Mouse (Mus musculus): ENCODE measurements around the gene Plekho1.
"Not testable (repeated sequence)": the region's sequence is repeated elsewhere in the genome, so short reads cannot be mapped to it uniquely, and the experiment has no call there.

Plekho1 gene

GRCm38 (mm10) chr3:95980276-95980970 is 15.4 kb downstream of the Plekho1 start:
- in situ Hi-C loops (cut with MseI, MboI) = no loop called here

- in situ Hi-C loops (cut with MseI, MboI) = no loop called here
These were observed 17.5 kb downstream of the Plekho1 start for GRCm38 (mm10) chr3:95978265-95978664.

- in situ Hi-C loops (cut with MseI, MboI) = not testable (repeated sequence)
These were observed 18.2 kb downstream of the Plekho1 start for GRCm38 (mm10) chr3:95977587-95977986.

GRCm38 (mm10) chr3:95977079-95977478 is 18.7 kb downstream of the Plekho1 start:
- in situ Hi-C loops (cut with MseI, MboI) = no loop called here

GRCm38 (mm10) chr3:95972873-95973634 is 22.7 kb downstream of the Plekho1 start:
- in situ Hi-C loops (cut with MseI, MboI) = no loop called here

GRCm38 (mm10) chr3:95972251-95972872 is 23.4 kb downstream of the Plekho1 start:
- in situ Hi-C loops (cut with MseI, MboI) = no loop called here

GRCm38 (mm10) chr3:95970661-95971060 is 25.1 kb downstream of the Plekho1 start:
- in situ Hi-C loops (cut with MseI, MboI) = not testable (repeated sequence)

GRCm38 (mm10) chr3:95969277-95969676 is 26.5 kb downstream of the Plekho1 start:
- in situ Hi-C loops (cut with MseI, MboI) = loop anchor here in 1 of 2 experiments (5.0 kb wide), 1 partner anchor 83 kb away; no protein-coding TSS in a partner anchor

- in situ Hi-C loops (cut with MseI, MboI) = loop anchor here in 1 of 2 experiments (5.0 kb wide), 1 partner anchor 87 kb away; no protein-coding TSS in a partner anchor
These were observed 30.0 kb downstream of the Plekho1 start for GRCm38 (mm10) chr3:95965518-95966451.

GRCm38 (mm10) chr3:95963681-95964080 is 32.1 kb downstream of the Plekho1 start:
- in situ Hi-C loops (cut with MseI, MboI) = loop anchor here in 1 of 2 experiments (5.0 kb wide), 1 partner anchor 89 kb away; no protein-coding TSS in a partner anchor

GRCm38 (mm10) chr3:95963230-95963629 is 32.6 kb downstream of the Plekho1 start:
- in situ Hi-C loops (cut with MseI, MboI) = loop anchor here in 1 of 2 experiments (5.0 kb wide), 1 partner anchor 89 kb away; no protein-coding TSS in a partner anchor

GRCm38 (mm10) chr3:95962182-95962581 is 33.6 kb downstream of the Plekho1 start:
- in situ Hi-C loops (cut with MseI, MboI) = loop anchor here in 1 of 2 experiments (5.0 kb wide), 1 partner anchor 90 kb away; no protein-coding TSS in a partner anchor

GRCm38 (mm10) chr3:95959807-95960206 is 36.0 kb downstream of the Plekho1 start:
- in situ Hi-C loops (cut with MseI, MboI) = loop anchor here in 1 of 2 experiments (5.0 kb wide), 1 partner anchor 92 kb away; no protein-coding TSS in a partner anchor

GRCm38 (mm10) chr3:95959082-95959481 is 36.7 kb downstream of the Plekho1 start:
- in situ Hi-C loops (cut with MseI, MboI) = no loop called here

GRCm38 (mm10) chr3:95957359-95958148 is 38.2 kb downstream of the Plekho1 start:
- in situ Hi-C loops (cut with MseI, MboI) = no loop called here

- in situ Hi-C loops (cut with MseI, MboI) = no loop called here
These were observed 40.5 kb downstream of the Plekho1 start for GRCm38 (mm10) chr3:95955318-95955717.

- in situ Hi-C loops (cut with MseI, MboI) = not testable (repeated sequence)
These were observed 41.1 kb downstream of the Plekho1 start for GRCm38 (mm10) chr3:95954648-95955173.

- in situ Hi-C loops (cut with MseI, MboI) = no loop called here
These were observed 42.3 kb downstream of the Plekho1 start for GRCm38 (mm10) chr3:95953522-95953921.

- in situ Hi-C loops (cut with MseI, MboI) = no loop called here
These were observed 42.8 kb downstream of the Plekho1 start for GRCm38 (mm10) chr3:95953023-95953422.

- in situ Hi-C loops (cut with MseI, MboI) = not testable (repeated sequence)
These were observed 44.2 kb downstream of the Plekho1 start for GRCm38 (mm10) chr3:95951566-95951965.
